ENCODE assay signal across 16 mouse cellular contexts in genomic region chr14:21112742-21113141, GRCm38 (mm10).
A peak's percentile ranks its signal among the peaks of the same experiment; 100 is the strongest.
DNase-seq lines count a peak whose midpoint lies in the region; ATAC-seq and TF ChIP-seq lines count a peak whose summit lies in the region.
"Had no signal": no experiment of that assay in that cellular context is flagged by ENCODE, and none has a peak within 500 bp of the region (broad histone marks: within the 10 kb centered on the region; RNA-seq: fewer than 3 reads in every experiment).

No protein-coding gene starts in this region.

- H3K4me2 ChIP-seq in intestine, embryonic 15.5 days (replicated peaks): no peak overlapping the region
- no peak overlapping the region for H3K4me2 ChIP-seq in liver, postnatal 0 days (ENCODE audit: low read depth, low read length)
- H3K4me2 ChIP-seq: embryonic facial prominence, embryonic 12.5 days; hindbrain, embryonic 15.5 days; lung, embryonic 14.5 days; neural tube, embryonic 15.5 days had no signal

- no peaks in the 10 kb centered on the region for H3K27me3 ChIP-seq in intestine, embryonic 15.5 days (replicated peaks)
- no peaks in the 10 kb centered on the region for H3K27me3 ChIP-seq in liver, postnatal 0 days (ENCODE audit: insufficient read depth, low read length)
- no peaks in the 10 kb centered on the region for H3K27me3 ChIP-seq in limb, embryonic 10.5 days (ENCODE audit: low read depth, poor library complexity, severe bottlenecking)
- H3K27me3 ChIP-seq: embryonic facial prominence, embryonic 12.5 days; hindbrain, embryonic 15.5 days; neural tube, embryonic 15.5 days had no signal

- no peak overlapping the region for H3K27ac ChIP-seq in intestine, embryonic 15.5 days
- peak overlapping the region; percentile 89 for H3K27ac ChIP-seq in liver, postnatal 0 days (ENCODE audit: low read depth)
- H3K27ac ChIP-seq in limb, embryonic 10.5 days: no peak overlapping the region
- H3K27ac ChIP-seq: embryonic facial prominence, embryonic 12.5 days; hindbrain, embryonic 15.5 days; neural tube, embryonic 15.5 days had no signal

- no peaks in the 10 kb centered on the region for H3K9me3 ChIP-seq in intestine, embryonic 15.5 days
- H3K9me3 ChIP-seq in liver, postnatal 0 days (ENCODE audit: low read length): no peaks in the 10 kb centered on the region
- H3K9me3 ChIP-seq in limb, embryonic 10.5 days (replicated peaks): no peaks in the 10 kb centered on the region
- H3K9me3 ChIP-seq: embryonic facial prominence, embryonic 12.5 days; hindbrain, embryonic 15.5 days; neural tube, embryonic 15.5 days had no signal

- no peak overlapping the region for H3K9ac ChIP-seq in intestine, embryonic 15.5 days
- H3K9ac ChIP-seq in liver, postnatal 0 days (replicated peaks): no peak overlapping the region
- H3K9ac ChIP-seq: embryonic facial prominence, embryonic 12.5 days; hindbrain, embryonic 15.5 days; lung, embryonic 14.5 days; neural tube, embryonic 15.5 days had no signal

- TF ChIP-seq CTCF in liver, postnatal 0 days (IDR thresholded peaks at IDR 0.05; ENCODE audit: low read depth): no peak

- H3K4me3 ChIP-seq in intestine, embryonic 15.5 days (replicated peaks): no peak overlapping the region
- no peak overlapping the region for H3K4me3 ChIP-seq in liver, postnatal 0 days (ENCODE audit: low read depth, low read length)
- no peak overlapping the region for H3K4me3 ChIP-seq in limb, embryonic 10.5 days
- H3K4me3 ChIP-seq: embryonic facial prominence, embryonic 12.5 days; hindbrain, embryonic 15.5 days; neural tube, embryonic 15.5 days had no signal

- peak; percentile 43 for DNase-seq in kidney, adult 9 months
- DNase-seq in kidney, postnatal 10 days: no peak
- DNase-seq in CD4-positive, CD25-positive, alpha-beta regulatory T cell, adult 2 months (ENCODE audit: low read depth, low spot score): peak; percentile 66
- DNase-seq in liver, postnatal 0 days: peak; percentile 45
- DNase-seq in spleen, postnatal 4 days (ENCODE audit: low spot score in 2 of 2): no peak
- DNase-seq in limb, embryonic 10.5 days (ENCODE audit: low spot score): no peak
- DNase-seq: cerebellum, adult 18-20 months; heart, postnatal 10 days; lung, embryonic 14.5 days; spleen, adult 18-20 months; thymus, postnatal 4 days had no signal

- 0 out of 2 replicates have a peak, but pooled peaks cover 3% of the 10 kb centered on the region for H3K4me1 ChIP-seq in intestine, embryonic 15.5 days (replicated peaks)
- H3K4me1 ChIP-seq in liver, postnatal 0 days (ENCODE audit: insufficient read depth): peaks cover 13% of the 10 kb centered on the region; the same call in 1 of the 2 replicates
- no peaks in the 10 kb centered on the region for H3K4me1 ChIP-seq in limb, embryonic 10.5 days
- H3K4me1 ChIP-seq: embryonic facial prominence, embryonic 12.5 days; hindbrain, embryonic 15.5 days; neural tube, embryonic 15.5 days had no signal

- H3K36me3 ChIP-seq in intestine, embryonic 15.5 days: no peaks in the 10 kb centered on the region
- H3K36me3 ChIP-seq in liver, postnatal 0 days (replicated peaks; ENCODE audit: insufficient read depth, low read length): peaks cover 3% of the 10 kb centered on the region; the same call in 1 of the 2 replicates
- no peaks in the 10 kb centered on the region for H3K36me3 ChIP-seq in limb, embryonic 10.5 days
- H3K36me3 ChIP-seq: embryonic facial prominence, embryonic 12.5 days; hindbrain, embryonic 15.5 days; neural tube, embryonic 15.5 days had no signal

- peak; percentile 88 for TF ChIP-seq EP300 in liver, postnatal 0 days (IDR thresholded peaks at IDR 0.05; ENCODE audit: low read depth)

- 70% methylated on average over 6 of the region's 6 CpGs for WGBS in intestine, embryonic 15.5 days
- WGBS in liver, postnatal 0 days (ENCODE audit: insufficient replicate concordance): 58% methylated on average over 6 of the region's 6 CpGs
- 88% methylated on average over 6 of the region's 6 CpGs for WGBS in limb, embryonic 10.5 days

- peak; percentile 58; the same call in 1 of the 2 replicates for ATAC-seq in intestine, embryonic 15.5 days
- ATAC-seq in liver, postnatal 0 days: peak; percentile 94
- no peak for ATAC-seq in granulocyte monocyte progenitor cell, adult 5-6 weeks (replicated peaks; ENCODE audit: poor library complexity, severe bottlenecking)

Comparison
In these comparisons a context has a peak if more than half of its experiments do, and no peak if none do; other contexts are left out.
1. DNase-seq: peak in kidney, adult 9 months (single experiment), CD4-positive, CD25-positive, alpha-beta regulatory T cell, adult 2 months (single experiment) and liver, postnatal 0 days (single experiment); none in kidney, postnatal 10 days (single experiment), spleen, postnatal 4 days (0 of 2) and limb, embryonic 10.5 days (single experiment).